Mouse (Mus musculus) liver, adult 2 months (tissue): ENCODE measurements around the gene Kcnc1.

Source experiments
- CTCF ChIP-seq: fragments of 200-500 bp; IDR thresholded peaks from 2 replicates; pipeline ENCODE4 v1.5.1; 2011; ENCODE audit warnings: low read depth, low read length, control low read depth
- POLR2A ChIP-seq: fragments of 200-500 bp; IDR thresholded peaks from 2 replicates; pipeline ENCODE4 v1.6.1; 2011; ENCODE audit warnings: low read length, control low read depth; ENCODE audit not compliant: insufficient read depth; ENCODE audit errors: extremely low read depth

GRCm38 (mm10) chr7:46423951-46424350 lies 27.7 kb downstream of the Kcnc1 start:
- TF ChIP-seq CTCF = no peak
- no peak for TF ChIP-seq POLR2A
